Mouse (Mus musculus) 3T3-L1 (cell line): ENCODE data around the gene 4930480E11Rik.
"Not testable (repeated sequence)": the region's sequence is repeated elsewhere in the genome, so short reads cannot be mapped to it uniquely, and the experiment has no call there.

Source experiments
- DNase-seq: peaks from one replicate; pipeline ENCODE4 v3.0.0-alpha.2; 2015; ENCODE audit warnings: low read depth, low spot score

Gene 4930480E11Rik

DNA sequence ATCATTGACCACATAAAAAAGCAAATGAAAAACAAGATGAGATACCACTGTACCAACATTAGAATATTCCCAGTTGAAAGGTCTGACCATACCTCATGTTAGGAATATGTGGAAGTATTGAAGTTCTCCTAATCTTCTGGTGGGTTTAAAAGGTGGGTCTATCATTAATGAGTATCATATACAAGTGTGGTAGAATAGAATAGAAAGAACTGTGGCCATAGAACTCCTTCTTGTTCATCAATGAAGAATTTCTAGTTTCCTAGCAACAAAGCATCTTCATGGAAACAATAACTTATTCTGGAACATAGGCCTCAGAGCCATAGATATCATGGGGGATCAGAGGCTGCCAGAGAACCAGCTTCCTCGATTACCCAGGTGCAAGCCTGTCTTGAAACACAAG is at the start of gene 4930480E11Rik:
Gene 4930480E11Rik (plus strand): TSS at position 301 of the 400 bp plus-strand sequence.
- no peak for DNase-seq

DNA sequence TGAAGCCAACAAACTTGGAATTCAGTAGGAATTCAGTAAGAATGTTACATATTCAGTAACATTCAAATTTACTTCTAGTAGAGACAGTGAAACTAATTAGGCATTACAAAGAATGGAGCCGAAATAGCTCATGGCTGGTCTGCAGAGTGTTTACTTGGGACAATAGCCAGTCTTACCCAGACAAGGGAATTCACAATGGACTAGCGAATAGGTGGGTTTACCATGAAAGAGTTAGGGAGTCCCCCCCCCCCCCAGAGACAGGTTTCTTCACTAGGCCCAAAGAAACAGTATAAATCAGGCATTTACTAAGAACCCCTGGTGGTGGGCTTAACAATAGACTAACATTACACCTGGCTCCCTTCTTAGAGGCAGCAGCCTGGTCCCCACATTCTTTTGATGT is 33.9 kb downstream of the 4930480E11Rik start:
- DNase-seq, result not testable (repeated sequence)
